Mouse (Mus musculus): ENCODE data around the gene Gmip.

The Gmip gene

GRCm38 (mm10) chr8:69804537-69804936 is 3.9 kb upstream of the Gmip start:
- no peak for DNase-seq

- DNase-seq, result no peak
Measured at GRCm38 (mm10) chr8:69805086-69805485, 3.4 kb upstream of the Gmip start.

- peak in 1 of 2 experiments; percentile 6 for DNase-seq
Measured at GRCm38 (mm10) chr8:69805491-69805890, 3.0 kb upstream of the Gmip start.

- DNase-seq, result no peak
Measured at GRCm38 (mm10) chr8:69807236-69807635, 1.2 kb upstream of the Gmip start.

GRCm38 (mm10) chr8:69808864-69809403 is 455 bp downstream of the Gmip start:
- peak; percentile 43 to 53 for DNase-seq

GRCm38 (mm10) chr8:69809820-69810219 is 1.3 kb downstream of the Gmip start:
- DNase-seq, result no peak

GRCm38 (mm10) chr8:69814881-69815280 is 6.4 kb downstream of the Gmip start:
- no peak for DNase-seq

GRCm38 (mm10) chr8:69815396-69815795 is 6.9 kb downstream of the Gmip start:
- no peak for DNase-seq

- DNase-seq, result no peak
Measured at GRCm38 (mm10) chr8:69820466-69820865, 12.0 kb downstream of the Gmip start.

- DNase-seq, result peak; percentile 72 to 75
Measured at GRCm38 (mm10) chr8:69821971-69822385, 13.5 kb downstream of the Gmip start.

- peak; percentile 67 to 73 for DNase-seq
Measured at GRCm38 (mm10) chr8:69822386-69823191, 14.1 kb downstream of the Gmip start, which contains the start of gene Lpar2. Lpar2 (plus strand) TSS chr8:69822429.

GRCm38 (mm10) chr8:69826371-69826770 is 17.9 kb downstream of the Gmip start:
- no peak for DNase-seq

- DNase-seq, result peak; percentile 92 to 96
Measured at GRCm38 (mm10) chr8:69832298-69832853, 23.9 kb downstream of the Gmip start, which contains the start of gene Pbx4. Pbx4 (plus strand) TSS chr8:69832491.

- no peak for DNase-seq
Measured at GRCm38 (mm10) chr8:69837057-69837682, 28.7 kb downstream of the Gmip start.

GRCm38 (mm10) chr8:69847167-69848065 is 38.9 kb downstream of the Gmip start:
- no peak for DNase-seq

- DNase-seq, result no peak
Measured at GRCm38 (mm10) chr8:69848951-69849350, 40.5 kb downstream of the Gmip start.

GRCm38 (mm10) chr8:69849899-69850298 is 41.4 kb downstream of the Gmip start:
- no peak for DNase-seq

- DNase-seq, result no peak
Measured at GRCm38 (mm10) chr8:69850926-69851506, 42.5 kb downstream of the Gmip start.

GRCm38 (mm10) chr8:69853869-69854268 is 45.4 kb downstream of the Gmip start:
- no peak for DNase-seq

GRCm38 (mm10) chr8:69860807-69861206 is 52.3 kb downstream of the Gmip start:
- DNase-seq, result peak in 1 of 2 experiments; percentile 14

- DNase-seq, result no peak
Measured at GRCm38 (mm10) chr8:69861251-69861650, 52.8 kb downstream of the Gmip start.
